Mouse (Mus musculus): ENCODE measurements around the gene Tor3a. TPM values are rescaled to one million over a fixed set of nuclear protein-coding genes. Genes with fewer than 3 reads are reported as not detected.
A peak's percentile ranks its signal among the peaks of the same experiment; 100 is the strongest.

The Tor3a gene
- polyA plus RNA-seq, 1 experiment from 2014 or later: 5.9 TPM

GRCm38 (mm10) chr1:156645971-156646370, 28.2 kb downstream of the Tor3a start:
- no peaks in the 10 kb centered on the region for H3K27me3 ChIP-seq
- no peaks in the 10 kb centered on the region for H3K9me3 ChIP-seq
- H3K4me2 ChIP-seq: no peak overlapping the region
- H3K27ac ChIP-seq: no peak overlapping the region
- H3K36me3 ChIP-seq: peaks cover 34% of the 10 kb centered on the region
- WGBS: 85% methylated on average over 4 of the region's 4 CpGs
- no peak overlapping the region for H3K4me3 ChIP-seq
- ATAC-seq (ENCODE audit: low FRiP score): no peak
- H3K4me1 ChIP-seq (replicated peaks): peaks cover 30% of the 10 kb centered on the region
- no peak overlapping the region for H3K9ac ChIP-seq

DNA sequence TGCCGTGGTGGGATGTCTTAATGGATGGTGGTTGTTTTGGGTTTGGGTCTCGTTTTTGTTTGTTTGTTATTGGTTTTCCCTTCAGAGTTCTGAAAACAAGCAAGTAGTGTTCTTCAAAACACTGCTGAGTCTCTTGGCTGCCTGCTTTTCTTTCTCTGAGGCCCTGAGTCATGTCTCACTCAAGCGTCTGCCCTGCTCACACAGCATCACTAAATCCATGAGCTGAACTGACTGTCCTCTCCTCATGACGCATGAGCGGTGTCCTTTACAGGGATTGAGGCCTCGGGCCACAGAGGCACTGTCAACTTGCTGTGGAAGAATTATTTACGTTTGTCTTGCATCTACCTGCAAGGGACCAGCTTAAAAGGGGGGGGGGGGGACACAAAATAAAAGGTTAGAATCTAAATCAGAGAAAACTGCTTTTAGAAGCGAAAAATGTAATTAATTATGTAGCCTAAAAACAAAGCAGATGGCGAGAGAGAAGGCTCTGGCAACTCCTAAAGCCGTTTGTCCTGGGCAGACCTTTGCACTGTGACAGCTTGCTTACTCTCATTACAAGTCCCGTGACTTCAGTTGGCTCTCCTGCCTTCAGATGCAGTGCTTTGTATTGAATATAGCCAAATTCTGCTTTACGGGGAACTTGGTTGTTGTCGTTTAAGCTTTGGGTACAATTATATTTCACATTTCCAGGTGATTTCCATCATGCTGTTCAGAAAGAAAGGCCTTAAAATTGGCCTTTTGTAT, 29.2 kb downstream of the Tor3a start:
- Histone ChIP-seq H3K4me2 (no peak overlapping the region), H3K4me3 (no peak overlapping the region), H3K9me3 (no peaks in the 10 kb centered on the region), H3K27me3 (no peaks in the 10 kb centered on the region), H3K27ac (peak overlapping the region; percentile 40; the same call in 1 of the 2 replicates), H3K9ac (no peak overlapping the region), H3K36me3 (peaks cover 39% of the 10 kb centered on the region), H3K4me1 (replicated peaks) (peaks cover 30% of the 10 kb centered on the region)
- ATAC-seq (ENCODE audit: low FRiP score): no peak
- 67% methylated on average over 13 of the region's 13 CpGs for WGBS

DNA sequence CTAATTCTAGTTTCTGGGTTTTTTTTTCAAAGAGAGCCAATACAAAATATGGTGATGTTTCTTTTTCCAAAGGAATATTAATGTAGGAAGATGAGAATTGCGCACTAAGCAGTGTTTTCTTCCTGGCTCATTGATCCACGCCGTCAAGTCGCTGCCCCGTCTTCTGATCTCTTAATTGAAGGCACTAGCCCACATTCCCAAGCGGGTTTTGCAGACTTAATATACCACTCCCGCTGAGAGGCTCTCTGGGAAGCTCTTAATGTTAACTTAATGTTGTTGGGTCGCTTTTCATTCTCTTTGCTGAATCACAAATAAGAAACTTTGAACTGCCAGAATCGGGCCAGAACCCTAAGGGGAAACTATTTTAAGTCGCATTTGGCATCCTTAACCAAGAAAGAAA, 30.1 kb downstream of the Tor3a start:
- H3K9ac ChIP-seq: no peak overlapping the region
- peaks cover 41% of the 10 kb centered on the region for H3K36me3 ChIP-seq
- H3K27me3 ChIP-seq: no peaks in the 10 kb centered on the region
- no peak for ATAC-seq (ENCODE audit: low FRiP score)
- peak overlapping the region; percentile 40; the same call in 1 of the 2 replicates for H3K27ac ChIP-seq
- no peak overlapping the region for H3K4me3 ChIP-seq
- no peak overlapping the region for H3K4me2 ChIP-seq
- WGBS: 54% methylated on average over 10 of the region's 10 CpGs
- no peaks in the 10 kb centered on the region for H3K9me3 ChIP-seq
- peaks cover 30% of the 10 kb centered on the region for H3K4me1 ChIP-seq (replicated peaks)

DNA sequence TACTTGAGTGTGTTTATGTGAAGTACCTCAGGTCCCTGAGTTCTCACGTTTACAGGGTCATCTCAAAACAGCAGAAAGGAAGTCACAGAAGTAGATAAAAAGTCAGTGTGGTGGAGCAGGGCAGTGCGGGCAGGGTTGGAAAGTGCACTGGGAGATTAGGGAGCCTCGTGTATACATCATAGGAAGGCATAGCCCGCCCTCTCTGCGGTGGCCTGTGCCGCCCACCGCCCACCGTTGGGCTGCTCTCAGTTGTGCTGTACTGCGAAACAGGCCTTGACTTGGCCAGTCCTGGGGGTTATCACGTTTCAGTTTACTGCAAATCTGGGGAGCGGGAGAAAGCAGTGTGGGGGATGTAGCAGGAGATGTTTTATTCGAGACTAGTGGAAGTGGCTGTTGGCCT, 31.3 kb downstream of the Tor3a start:
- 79% methylated on average over 12 of the region's 12 CpGs for WGBS
- Histone ChIP-seq H3K27ac (no peak overlapping the region), H3K4me3 (no peak overlapping the region), H3K4me2 (no peak overlapping the region), H3K9me3 (no peaks in the 10 kb centered on the region), H3K4me1 (replicated peaks) (peaks cover 30% of the 10 kb centered on the region), H3K9ac (no peak overlapping the region), H3K27me3 (no peaks in the 10 kb centered on the region), H3K36me3 (peaks cover 37% of the 10 kb centered on the region)
- ATAC-seq (ENCODE audit: low FRiP score): no peak

- Histone ChIP-seq H3K36me3 (peaks cover 42% of the 10 kb centered on the region), H3K9me3 (no peaks in the 10 kb centered on the region), H3K4me2 (no peak overlapping the region), H3K27ac (no peak overlapping the region), H3K4me1 (replicated peaks) (peaks cover 30% of the 10 kb centered on the region), H3K9ac (no peak overlapping the region), H3K4me3 (no peak overlapping the region), H3K27me3 (no peaks in the 10 kb centered on the region)
- 82% methylated on average over 10 of the region's 10 CpGs for WGBS
- no peak for ATAC-seq (ENCODE audit: low FRiP score)
Observed at GRCm38 (mm10) chr1:156641808-156642207, 32.3 kb downstream of the Tor3a start.

GRCm38 (mm10) chr1:156640577-156640976, 33.6 kb downstream of the Tor3a start:
- no peak overlapping the region for H3K27ac ChIP-seq
- no peak overlapping the region for H3K9ac ChIP-seq
- H3K4me1 ChIP-seq (replicated peaks): peaks cover 24% of the 10 kb centered on the region
- ATAC-seq (ENCODE audit: low FRiP score): no peak
- no peak overlapping the region for H3K4me2 ChIP-seq
- H3K36me3 ChIP-seq: peaks cover 51% of the 10 kb centered on the region
- no peaks in the 10 kb centered on the region for H3K9me3 ChIP-seq
- no peaks in the 10 kb centered on the region for H3K27me3 ChIP-seq
- H3K4me3 ChIP-seq: no peak overlapping the region
- 70% methylated on average over 4 of the region's 4 CpGs for WGBS

DNA sequence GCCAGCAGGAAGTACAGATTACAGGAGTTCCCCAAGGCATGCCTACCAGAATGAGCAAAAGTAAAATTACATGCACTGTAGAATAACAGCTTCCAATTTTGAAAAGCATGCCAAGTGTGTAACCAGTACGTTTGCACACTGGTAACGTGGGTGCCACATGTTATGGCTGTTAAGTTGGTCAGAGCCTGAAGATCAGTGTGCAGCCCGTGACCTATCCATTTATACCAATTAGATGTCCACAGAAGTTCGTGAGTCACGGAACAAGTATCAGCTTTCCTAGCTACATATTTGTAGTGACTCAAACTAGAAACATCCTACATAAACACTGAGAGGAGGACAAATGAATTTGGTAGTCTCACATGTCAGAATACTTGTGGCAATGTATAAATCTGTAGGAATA, 34.7 kb downstream of the Tor3a start:
- no peak overlapping the region for H3K27ac ChIP-seq
- whole genome bisulfite sequencing: 93% methylated on average over 5 of the region's 5 CpGs
- peaks cover 13% of the 10 kb centered on the region for H3K4me1 ChIP-seq (replicated peaks)
- no peak overlapping the region for H3K4me2 ChIP-seq
- no peaks in the 10 kb centered on the region for H3K9me3 ChIP-seq
- no peak overlapping the region for H3K9ac ChIP-seq
- no peak overlapping the region for H3K4me3 ChIP-seq
- no peak for ATAC-seq (ENCODE audit: low FRiP score)
- H3K27me3 ChIP-seq: no peaks in the 10 kb centered on the region
- peaks cover 55% of the 10 kb centered on the region for H3K36me3 ChIP-seq

GRCm38 (mm10) chr1:156635148-156635547, 39.0 kb downstream of the Tor3a start:
- no peaks in the 10 kb centered on the region for H3K4me1 ChIP-seq (replicated peaks)
- H3K9me3 ChIP-seq: no peaks in the 10 kb centered on the region
- no peaks in the 10 kb centered on the region for H3K27me3 ChIP-seq
- H3K27ac ChIP-seq: no peak overlapping the region
- ATAC-seq (ENCODE audit: low FRiP score): no peak
- 79% methylated on average over 2 of the region's 2 CpGs for WGBS
- no peak overlapping the region for H3K4me2 ChIP-seq
- H3K4me3 ChIP-seq: no peak overlapping the region
- no peak overlapping the region for H3K9ac ChIP-seq
- peaks cover 64% of the 10 kb centered on the region for H3K36me3 ChIP-seq

DNA sequence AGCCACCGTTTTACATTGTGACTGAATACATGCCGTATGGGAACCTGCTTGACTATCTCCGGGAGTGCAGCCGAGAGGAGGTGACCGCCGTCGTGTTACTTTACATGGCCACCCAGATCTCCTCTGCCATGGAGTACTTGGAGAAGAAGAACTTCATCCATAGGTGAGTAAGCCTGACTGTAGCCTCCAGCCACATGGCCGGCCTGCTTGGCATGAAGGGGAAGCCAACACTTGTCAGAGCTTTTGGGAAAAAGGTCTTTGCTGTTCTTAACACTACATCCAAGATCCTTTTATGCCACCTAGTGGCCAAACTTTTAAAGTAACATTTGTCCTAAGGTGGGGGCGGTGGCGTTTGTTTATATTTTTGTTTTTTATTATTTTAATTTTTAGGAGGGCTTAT, 41.1 kb downstream of the Tor3a start:
- ATAC-seq (ENCODE audit: low FRiP score): no peak
- Histone ChIP-seq H3K4me1 (replicated peaks) (no peaks in the 10 kb centered on the region), H3K9ac (no peak overlapping the region), H3K36me3 (peaks cover 68% of the 10 kb centered on the region), H3K9me3 (no peaks in the 10 kb centered on the region), H3K4me2 (no peak overlapping the region), H3K27me3 (no peaks in the 10 kb centered on the region), H3K27ac (no peak overlapping the region), H3K4me3 (no peak overlapping the region)
- 82% methylated on average over 10 of the region's 10 CpGs for WGBS

- Histone ChIP-seq H3K9me3 (no peaks in the 10 kb centered on the region), H3K4me3 (no peak overlapping the region), H3K4me1 (replicated peaks) (no peaks in the 10 kb centered on the region), H3K27ac (no peak overlapping the region), H3K27me3 (no peaks in the 10 kb centered on the region), H3K4me2 (no peak overlapping the region), H3K36me3 (peaks cover 57% of the 10 kb centered on the region), H3K9ac (no peak overlapping the region)
- no peak for ATAC-seq (ENCODE audit: low FRiP score)
Observed at GRCm38 (mm10) chr1:156630965-156631364, 43.2 kb downstream of the Tor3a start.

DNA sequence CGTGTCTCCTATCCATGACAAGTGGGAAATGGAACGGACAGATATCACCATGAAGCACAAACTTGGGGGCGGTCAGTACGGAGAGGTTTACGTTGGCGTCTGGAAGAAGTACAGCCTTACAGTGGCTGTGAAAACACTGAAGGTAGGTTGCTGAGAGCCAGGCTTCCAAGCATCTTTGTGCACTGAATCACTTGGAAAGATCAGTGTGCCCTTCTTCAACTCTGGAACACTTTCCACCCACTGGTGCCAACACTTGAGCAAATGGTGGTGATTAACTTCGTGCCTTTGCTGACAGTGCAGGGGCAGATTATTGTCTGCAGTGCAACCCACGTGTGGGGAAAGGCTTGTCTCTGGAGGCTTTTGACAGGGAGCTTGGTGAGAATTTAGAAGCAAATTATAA, 44.2 kb downstream of the Tor3a start:
- Histone ChIP-seq H3K27ac (no peak overlapping the region), H3K9ac (no peak overlapping the region), H3K36me3 (peaks cover 62% of the 10 kb centered on the region), H3K27me3 (no peaks in the 10 kb centered on the region), H3K4me3 (no peak overlapping the region), H3K9me3 (no peaks in the 10 kb centered on the region), H3K4me2 (no peak overlapping the region), H3K4me1 (replicated peaks) (no peaks in the 10 kb centered on the region)
- ATAC-seq (ENCODE audit: low FRiP score): no peak
- WGBS: 96% methylated on average over 8 of the region's 8 CpGs

GRCm38 (mm10) chr1:156626729-156627128, 47.4 kb downstream of the Tor3a start:
- Histone ChIP-seq H3K9me3 (no peaks in the 10 kb centered on the region), H3K9ac (no peak overlapping the region), H3K27me3 (no peaks in the 10 kb centered on the region), H3K4me1 (replicated peaks) (no peaks in the 10 kb centered on the region), H3K4me3 (no peak overlapping the region), H3K4me2 (no peak overlapping the region), H3K27ac (no peak overlapping the region), H3K36me3 (peaks cover 44% of the 10 kb centered on the region)
- 83% methylated on average over 4 of the region's 4 CpGs for WGBS
- no peak for ATAC-seq (ENCODE audit: low FRiP score)

- Histone ChIP-seq H3K4me3 (no peak overlapping the region), H3K4me1 (replicated peaks) (0 out of 2 replicates have a peak, but pooled peaks cover 5% of the 10 kb centered on the region), H3K9me3 (no peaks in the 10 kb centered on the region), H3K27me3 (no peaks in the 10 kb centered on the region), H3K36me3 (peaks cover 20% of the 10 kb centered on the region), H3K4me2 (no peak overlapping the region), H3K9ac (no peak overlapping the region), H3K27ac (no peak overlapping the region)
- 85% methylated on average over 1 of the region's 1 CpGs for WGBS
- ATAC-seq (ENCODE audit: low FRiP score): no peak
Observed at GRCm38 (mm10) chr1:156624231-156624630, 49.9 kb downstream of the Tor3a start.

All from hindbrain, embryonic 13.5 days (tissue).